Mouse (Mus musculus): ENCODE data around the gene Dct. TPM values are rescaled to one million over a fixed set of nuclear protein-coding genes. Genes with fewer than 3 reads are reported as not detected.

Dct gene
- polyA plus RNA-seq, 2 experiments, result 0.04 to 0.11 TPM

DNA sequence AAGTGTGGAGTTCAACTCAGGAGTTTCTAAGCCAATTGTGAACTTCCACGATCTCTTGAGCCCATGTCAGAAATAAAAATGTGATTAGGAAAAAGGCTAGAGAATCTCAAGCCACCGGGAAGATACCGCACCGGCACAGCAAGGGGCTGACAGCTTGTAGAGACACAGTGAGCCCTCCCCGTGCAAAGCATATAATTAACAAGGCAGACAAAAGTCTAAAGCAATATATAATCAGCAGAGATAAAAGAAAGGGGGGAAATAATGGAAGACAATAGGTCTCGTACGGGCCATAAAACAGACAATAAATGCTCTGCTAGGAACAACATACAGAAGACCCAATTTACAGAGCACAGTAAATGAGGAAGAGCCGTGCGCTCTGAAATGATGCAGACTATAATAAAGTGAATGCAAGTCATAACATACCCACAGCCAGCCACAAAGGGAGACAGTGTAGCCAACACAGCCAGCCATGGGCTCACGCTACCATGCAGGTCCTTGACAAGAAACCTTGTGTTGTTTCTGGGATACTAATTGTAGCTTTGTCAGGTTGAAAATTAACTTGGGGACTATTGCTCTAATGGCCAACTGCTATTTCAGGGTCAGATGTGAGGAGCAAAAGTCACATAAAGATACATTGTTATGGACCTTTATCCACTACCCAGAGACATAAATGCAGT, 30.0 kb downstream of the Dct start:
- Histone ChIP-seq H3K4me2 (ENCODE audit: low read depth) (no peak overlapping the region), H3K27me3 (ENCODE audit: control insufficient read depth, insufficient read depth, low read length) (no peaks in the 10 kb centered on the region), H3K9me3 (ENCODE audit: control insufficient read depth, low read length) (no peaks in the 10 kb centered on the region), H3K36me3 (replicated peaks; ENCODE audit: control insufficient read depth, insufficient read depth, low read depth) (no peaks in the 10 kb centered on the region), H3K4me1 (replicated peaks; ENCODE audit: control insufficient read depth in 2 of 2, insufficient read depth in 2 of 2, low read length in 1 of 2) (no peaks in the 10 kb centered on the region), H3K27ac (no peak overlapping the region), H3K4me3 (ENCODE audit: insufficient read depth in 1 of 2, low read depth in 2 of 2, low read length in 2 of 2) (no peak overlapping the region), H3K9ac (replicated peaks) (no peak overlapping the region)
- DNase-seq (ENCODE audit: low read depth in 3 of 3, low spot score in 3 of 3) (no peak), ATAC-seq (ENCODE audit: insufficient read depth) (no peak)
- 65% methylated on average over 10 of the region's 10 CpGs for WGBS (ENCODE audit: insufficient replicate concordance)
- TF ChIP-seq CTCF (IDR thresholded peaks at IDR 0.05; ENCODE audit: low read depth) (no peak), EP300 (IDR thresholded peaks at IDR 0.05; ENCODE audit: low read depth) (no peak)

DNA sequence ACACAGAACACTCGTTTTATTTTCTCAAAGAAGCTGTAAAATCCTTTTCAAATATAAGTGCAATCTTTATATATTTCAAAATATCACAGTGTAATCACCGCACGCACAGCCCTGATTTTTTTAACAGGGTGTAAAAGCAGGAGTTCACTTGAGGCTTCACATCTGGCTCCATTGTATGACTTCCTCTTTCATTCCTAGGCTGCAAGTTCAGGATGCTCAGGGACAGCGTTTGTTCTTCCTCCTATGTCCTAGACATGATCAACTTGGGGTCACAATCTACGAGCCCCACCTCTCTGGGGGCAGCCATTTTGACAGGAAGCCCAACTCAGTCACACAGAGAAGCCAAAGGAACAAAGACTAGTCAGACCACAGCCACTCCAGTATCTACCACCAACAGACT, 32.7 kb downstream of the Dct start:
- no peak overlapping the region for H3K4me2 ChIP-seq (ENCODE audit: low read depth)
- no peaks in the 10 kb centered on the region for H3K9me3 ChIP-seq (ENCODE audit: control insufficient read depth, low read length)
- TF ChIP-seq EP300 (IDR thresholded peaks at IDR 0.05; ENCODE audit: low read depth) (no peak), CTCF (IDR thresholded peaks at IDR 0.05; ENCODE audit: low read depth) (no peak)
- no peak overlapping the region for H3K4me3 ChIP-seq (ENCODE audit: insufficient read depth in 1 of 2, low read depth in 2 of 2, low read length in 2 of 2)
- 39% methylated on average over 5 of the region's 5 CpGs for WGBS (ENCODE audit: insufficient replicate concordance)
- no peaks in the 10 kb centered on the region for H3K4me1 ChIP-seq (replicated peaks; ENCODE audit: control insufficient read depth in 2 of 2, insufficient read depth in 2 of 2, low read length in 1 of 2)
- DNase-seq (ENCODE audit: low read depth in 3 of 3, low spot score in 3 of 3), result no peak
- ATAC-seq (ENCODE audit: insufficient read depth), result no peak
- no peak overlapping the region for H3K9ac ChIP-seq (replicated peaks)
- no peaks in the 10 kb centered on the region for H3K27me3 ChIP-seq (ENCODE audit: control insufficient read depth, insufficient read depth, low read length)
- H3K36me3 ChIP-seq (replicated peaks; ENCODE audit: control insufficient read depth, insufficient read depth, low read depth), result no peaks in the 10 kb centered on the region
- H3K27ac ChIP-seq, result no peak overlapping the region

DNA sequence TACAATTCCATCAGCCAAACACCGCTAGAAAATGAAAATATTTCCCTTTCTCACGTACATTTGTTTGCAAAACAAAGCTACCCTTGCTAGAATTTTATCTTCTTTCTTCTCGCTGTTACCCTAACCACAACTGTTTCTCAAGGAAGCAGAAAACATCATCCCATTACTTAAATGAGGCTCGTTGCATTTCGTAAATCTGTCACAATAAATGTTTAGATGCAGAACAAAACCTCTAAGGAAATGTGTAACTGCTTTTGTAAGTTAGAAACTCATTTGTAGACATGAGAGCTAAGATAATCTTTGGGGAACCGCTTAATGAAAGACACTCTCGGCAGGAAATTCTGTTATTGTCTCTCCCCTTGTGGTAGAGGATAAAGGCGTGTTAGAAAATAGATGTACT, 38.8 kb downstream of the Dct start:
- Histone ChIP-seq H3K27me3 (ENCODE audit: control insufficient read depth, insufficient read depth, low read length) (no peaks in the 10 kb centered on the region), H3K36me3 (replicated peaks; ENCODE audit: control insufficient read depth, insufficient read depth, low read depth) (no peaks in the 10 kb centered on the region), H3K4me1 (replicated peaks; ENCODE audit: control insufficient read depth in 2 of 2, insufficient read depth in 2 of 2, low read length in 1 of 2) (no peaks in the 10 kb centered on the region), H3K4me3 (ENCODE audit: insufficient read depth in 1 of 2, low read depth in 2 of 2, low read length in 2 of 2) (no peak overlapping the region), H3K4me2 (ENCODE audit: low read depth) (no peak overlapping the region), H3K9ac (replicated peaks) (no peak overlapping the region), H3K27ac (no peak overlapping the region), H3K9me3 (ENCODE audit: control insufficient read depth, low read length) (no peaks in the 10 kb centered on the region)
- ATAC-seq (ENCODE audit: insufficient read depth) (no peak), DNase-seq (ENCODE audit: low read depth in 3 of 3, low spot score in 3 of 3) (no peak)
- TF ChIP-seq EP300 (IDR thresholded peaks at IDR 0.05; ENCODE audit: low read depth), result no peak
- TF ChIP-seq CTCF (IDR thresholded peaks at IDR 0.05; ENCODE audit: low read depth), result no peak
- WGBS (ENCODE audit: insufficient replicate concordance), result 50% methylated on average over 8 of the region's 8 CpGs

DNA sequence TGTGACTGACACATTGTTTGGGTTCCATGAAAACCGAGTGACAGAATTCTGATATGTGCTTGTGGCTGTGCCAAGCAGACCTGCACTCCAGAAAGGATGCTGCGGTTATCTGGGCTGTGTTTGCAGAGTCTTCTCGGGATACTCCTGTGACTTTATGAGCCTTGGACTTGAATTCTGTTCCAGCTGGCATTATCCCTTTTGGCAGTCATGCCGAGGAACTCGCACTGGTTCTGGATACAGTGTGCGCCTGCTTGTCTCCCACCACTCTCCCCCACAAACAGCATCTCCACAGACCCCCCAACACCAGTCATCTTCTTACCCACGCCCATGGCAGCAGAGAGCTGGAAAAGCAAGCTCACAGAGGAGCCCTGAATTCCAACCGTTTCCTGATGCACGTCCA, 42.5 kb downstream of the Dct start:
- H3K36me3 ChIP-seq (replicated peaks; ENCODE audit: control insufficient read depth, insufficient read depth, low read depth), result no peaks in the 10 kb centered on the region
- H3K9me3 ChIP-seq (ENCODE audit: control insufficient read depth, low read length), result no peaks in the 10 kb centered on the region
- no peak for DNase-seq (ENCODE audit: low read depth in 3 of 3, low spot score in 3 of 3)
- no peak for TF ChIP-seq EP300 (IDR thresholded peaks at IDR 0.05; ENCODE audit: low read depth)
- no peak for TF ChIP-seq CTCF (IDR thresholded peaks at IDR 0.05; ENCODE audit: low read depth)
- ATAC-seq (ENCODE audit: insufficient read depth), result no peak
- 60% methylated on average over 9 of the region's 9 CpGs for WGBS (ENCODE audit: insufficient replicate concordance)
- H3K4me1 ChIP-seq (replicated peaks; ENCODE audit: control insufficient read depth in 2 of 2, insufficient read depth in 2 of 2, low read length in 1 of 2), result no peaks in the 10 kb centered on the region
- H3K9ac ChIP-seq (replicated peaks), result no peak overlapping the region
- no peak overlapping the region for H3K27ac ChIP-seq
- H3K27me3 ChIP-seq (ENCODE audit: control insufficient read depth, insufficient read depth, low read length), result no peaks in the 10 kb centered on the region
- no peak overlapping the region for H3K4me2 ChIP-seq (ENCODE audit: low read depth)
- H3K4me3 ChIP-seq (ENCODE audit: insufficient read depth in 1 of 2, low read depth in 2 of 2, low read length in 2 of 2), result no peak overlapping the region

DNA sequence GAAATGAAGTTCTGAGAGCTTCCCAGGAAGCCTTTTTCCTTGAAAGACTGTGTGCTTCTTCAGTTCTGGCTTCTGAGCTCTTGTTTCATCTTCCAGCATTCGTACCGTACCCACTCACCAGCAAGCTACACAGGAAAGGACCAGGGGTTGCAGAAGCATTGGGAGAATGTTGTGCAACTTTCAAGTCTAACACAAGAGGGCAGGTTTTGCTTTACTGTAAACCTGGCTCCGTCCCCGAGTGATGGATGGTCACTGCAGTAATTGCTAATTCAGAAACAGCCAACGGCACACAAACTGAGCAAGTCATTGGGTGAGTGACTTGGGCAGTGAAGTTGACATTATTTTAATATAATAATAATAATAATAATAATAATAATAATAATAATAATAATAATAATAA, 46.3 kb downstream of the Dct start:
- peaks cover 0 to 3% of the 10 kb centered on the region in 2 experiments; a peak in 1 of 4 replicates for H3K4me1 ChIP-seq (replicated peaks; ENCODE audit: control insufficient read depth in 2 of 2, insufficient read depth in 2 of 2, low read length in 1 of 2)
- ATAC-seq (ENCODE audit: insufficient read depth), result no peak
- no peaks in the 10 kb centered on the region for H3K27me3 ChIP-seq (ENCODE audit: control insufficient read depth, insufficient read depth, low read length)
- 13% methylated on average over 5 of the region's 5 CpGs for WGBS (ENCODE audit: insufficient replicate concordance)
- H3K36me3 ChIP-seq (replicated peaks; ENCODE audit: control insufficient read depth, insufficient read depth, low read depth), result no peaks in the 10 kb centered on the region
- no peaks in the 10 kb centered on the region for H3K9me3 ChIP-seq (ENCODE audit: control insufficient read depth, low read length)
- peak in 1 of 3 experiments; percentile 1 for DNase-seq (ENCODE audit: low read depth in 3 of 3, low spot score in 3 of 3)
- no peak overlapping the region for H3K4me2 ChIP-seq (ENCODE audit: low read depth)
- no peak overlapping the region for H3K9ac ChIP-seq (replicated peaks)
- peak; percentile 50 for TF ChIP-seq CTCF (IDR thresholded peaks at IDR 0.05; ENCODE audit: low read depth)
- no peak for TF ChIP-seq EP300 (IDR thresholded peaks at IDR 0.05; ENCODE audit: low read depth)
- H3K27ac ChIP-seq, result no peak overlapping the region
- no peak overlapping the region for H3K4me3 ChIP-seq (ENCODE audit: insufficient read depth in 1 of 2, low read depth in 2 of 2, low read length in 2 of 2)

Data from liver, embryonic 14.5 days (tissue).